Mouse (Mus musculus) midbrain, embryonic 11.5 days (tissue): ENCODE results near the gene Ints5. TPM values are rescaled to one million over a fixed set of nuclear protein-coding genes. Genes with fewer than 3 reads are reported as not detected.
A peak's percentile ranks its signal among the peaks of the same experiment; 100 is the strongest.
"Not testable (repeated sequence)": the region's sequence is repeated elsewhere in the genome, so short reads cannot be mapped to it uniquely, and the experiment has no call there.

Experiments
- ATAC-seq: fragments of 200-750 bp; cut with Nextera tagmentation; 2 replicates; pipeline ENCODE4 v1.8.0; 2017; ENCODE audit warnings: moderate TSS enrichment, moderate library complexity; ENCODE audit not compliant: low FRiP score
- DNase-seq: peaks from one replicate; pipeline ENCODE4 v3.0.0; 2015; ENCODE audit warnings: low spot score; ENCODE audit errors: missing footprints
- H3K27ac ChIP-seq: fragments of 300-500 bp; sonication (generic); 2 replicates; pipeline ENCODE4 v1.5.1; 2014; ENCODE audit warnings: low read depth, low read length
- H3K27me3 ChIP-seq: fragments of 300-500 bp; sonication (generic); 2 replicates; pipeline ENCODE4 v1.6.1; 2014; ENCODE audit warnings: mild to moderate bottlenecking, low read length, moderate library complexity, mixed read lengths; ENCODE audit not compliant: control insufficient read depth, insufficient read depth
- H3K36me3 ChIP-seq: fragments of 300-500 bp; sonication (generic); 2 replicates; pipeline ENCODE4 v1.6.1; 2014; ENCODE audit warnings: mild to moderate bottlenecking, low read length, moderate library complexity, mixed read lengths; ENCODE audit not compliant: control insufficient read depth, insufficient read depth
- H3K4me1 ChIP-seq: fragments of 300-500 bp; sonication (generic); 2 replicates; pipeline ENCODE4 v1.6.1; 2014; ENCODE audit warnings: low read length; ENCODE audit not compliant: control insufficient read depth, insufficient read depth
- H3K4me2 ChIP-seq: fragments of 300-500 bp; sonication (generic); 2 replicates; pipeline ENCODE4 v1.6.1; 2014; ENCODE audit warnings: mild to moderate bottlenecking, moderate library complexity
- H3K4me3 ChIP-seq: fragments of 300-500 bp; sonication (generic); 2 replicates; pipeline ENCODE4 v1.5.1; 2014; ENCODE audit warnings: low read depth, low read length
- H3K9ac ChIP-seq: fragments of 300-500 bp; sonication (generic); 2 replicates; pipeline ENCODE4 v1.6.1; 2014; ENCODE audit warnings: low read length
- H3K9me3 ChIP-seq: fragments of 300-500 bp; sonication (generic); 2 replicates; pipeline ENCODE4 v1.6.1; 2016; ENCODE audit warnings: low read length; ENCODE audit not compliant: control insufficient read depth
- WGBS: fragments of 180-500 bp; shearing (Covaris S2); extraction: QIAGEN DNeasy Blood & Tissue Kit; methylation state at CpG from one replicate; pipeline ENCODE4 v1.1.7; 2014; 5-methylcytosine and 5-hydroxymethylcytosine counted together
- polyA plus RNA-seq: library from polyadenylated mRNA; unstranded; fragments of >200 nt; fragmentation: Nextera tagmentation; extraction: Ambion mirVana; gene quantifications from 2 replicates; pipeline ENCODE4 v1.2.1, GENCODE M21; 2014

Gene Ints5
- polyA plus RNA-seq, 1 experiment from 2014 or later: 33.3 TPM

DNA sequence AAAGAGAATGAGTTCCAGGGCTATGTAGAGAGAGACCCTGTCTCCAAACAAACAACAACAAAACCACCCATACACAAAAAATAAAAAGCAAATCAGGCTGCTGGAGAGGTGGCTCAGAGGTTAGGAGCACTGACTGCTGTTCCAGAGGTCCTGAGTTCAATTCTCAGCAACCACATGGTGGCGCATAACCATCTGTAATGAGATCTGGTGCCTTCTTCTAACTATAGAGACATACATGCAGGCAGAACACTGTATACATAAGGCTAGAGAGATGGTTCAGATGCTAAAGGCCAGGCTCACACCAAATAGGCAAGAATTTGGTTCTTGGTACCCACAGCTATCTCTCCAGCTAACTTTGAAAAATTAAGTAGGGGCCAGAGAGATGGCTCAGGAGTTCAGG is 33.8 kb upstream of the Ints5 start:
- no peak for ATAC-seq
- no peak overlapping the region for H3K4me2 ChIP-seq
- no peaks in the 10 kb centered on the region for H3K36me3 ChIP-seq
- DNase-seq: no peak
- H3K4me1 ChIP-seq: no peaks in the 10 kb centered on the region
- H3K27me3 ChIP-seq: no peaks in the 10 kb centered on the region
- no peaks in the 10 kb centered on the region for H3K9me3 ChIP-seq
- no peak overlapping the region for H3K9ac ChIP-seq
- no peak overlapping the region for H3K4me3 ChIP-seq
- WGBS: 16% methylated on average over 1 of the region's 1 CpGs
- no peak overlapping the region for H3K27ac ChIP-seq

DNA sequence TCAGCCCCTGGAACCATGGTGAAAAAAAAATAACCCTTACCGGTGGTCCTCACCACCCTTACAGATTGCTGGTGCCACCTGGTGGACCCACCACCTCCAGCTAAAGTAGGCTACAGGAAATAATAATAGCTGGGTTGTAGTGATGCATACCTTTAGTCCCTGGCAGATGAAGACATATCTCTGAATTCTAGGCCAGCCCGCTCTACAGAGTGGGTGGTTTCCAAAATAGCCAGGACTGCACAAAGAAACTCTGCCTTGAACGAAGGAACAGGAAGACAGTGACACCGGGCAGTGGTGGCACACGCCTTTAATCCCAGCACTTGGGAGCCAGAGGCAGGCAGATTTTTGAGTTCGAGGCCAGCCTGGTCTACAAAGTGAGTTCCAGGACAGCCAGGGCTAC is 28.5 kb upstream of the Ints5 start:
- H3K4me1 ChIP-seq: no peaks in the 10 kb centered on the region
- WGBS: 83% methylated on average over 6 of the region's 6 CpGs
- no peak overlapping the region for H3K27ac ChIP-seq
- no peak overlapping the region for H3K4me3 ChIP-seq
- no peak overlapping the region for H3K9ac ChIP-seq
- H3K9me3 ChIP-seq: no peaks in the 10 kb centered on the region
- ATAC-seq (no peak), DNase-seq (no peak)
- no peak overlapping the region for H3K4me2 ChIP-seq
- H3K27me3 ChIP-seq: no peaks in the 10 kb centered on the region
- H3K36me3 ChIP-seq: no peaks in the 10 kb centered on the region

DNA sequence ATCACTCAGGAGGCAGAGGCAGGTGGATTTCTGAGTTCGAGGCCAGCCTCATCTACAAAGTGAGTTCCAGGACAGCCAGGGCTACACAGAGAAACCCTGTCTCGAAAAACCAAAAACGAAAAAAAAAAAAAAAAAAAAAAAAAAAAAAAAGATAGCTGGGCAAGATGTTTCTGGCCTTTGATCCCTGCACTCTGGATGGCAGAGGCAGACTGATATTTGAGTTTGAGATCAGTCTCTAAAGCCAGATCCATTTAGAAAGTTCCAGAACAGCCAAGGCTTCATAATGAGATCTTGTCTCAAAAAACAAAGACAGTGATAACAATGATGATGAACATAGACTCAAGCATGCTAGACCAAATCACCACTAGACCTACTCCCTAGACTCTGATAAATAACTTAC is 22.4 kb upstream of the Ints5 start:
- H3K27me3 ChIP-seq, H3K4me1 ChIP-seq, H3K9ac ChIP-seq, DNase-seq, H3K4me2 ChIP-seq, H3K9me3 ChIP-seq, H3K36me3 ChIP-seq, ATAC-seq, H3K27ac ChIP-seq: not testable (repeated sequence)
- peak overlapping the region; percentile 98; the same call in 1 of the 2 replicates for H3K4me3 ChIP-seq
- WGBS: 77% methylated on average over 3 of the region's 3 CpGs

DNA sequence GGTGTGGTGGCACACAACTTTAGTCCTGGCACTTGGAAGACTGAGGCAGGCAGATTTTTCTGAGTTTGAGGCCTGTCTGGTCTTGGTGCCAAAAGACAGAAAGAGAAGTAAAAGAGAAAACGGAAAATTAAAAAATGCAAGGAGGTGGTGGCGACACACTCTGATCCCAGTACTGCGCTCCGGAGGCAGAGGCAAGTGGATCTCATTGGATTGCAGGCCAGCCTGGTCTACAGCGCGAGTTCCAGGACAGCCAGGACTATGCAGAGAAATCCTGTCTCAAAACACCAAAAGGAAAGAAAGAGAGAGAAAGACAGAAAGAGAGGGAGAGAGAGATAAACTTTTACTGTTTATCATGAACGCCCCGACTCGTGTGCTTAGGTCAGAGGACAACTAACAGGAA is 22.0 kb upstream of the Ints5 start:
- Histone ChIP-seq H3K27me3 (no peaks in the 10 kb centered on the region), H3K36me3 (peaks cover 5% of the 10 kb centered on the region; the same call in 1 of the 2 replicates), H3K27ac (peak overlapping the region; percentile 15; the same call in 1 of the 2 replicates), H3K4me2 (peak overlapping the region; percentile 96), H3K4me1 (peaks cover 6% of the 10 kb centered on the region), H3K9me3 (no peaks in the 10 kb centered on the region), H3K9ac (peak overlapping the region; percentile 93), H3K4me3 (peak overlapping the region; percentile 98)
- peak; percentile 36 for ATAC-seq
- no peak for DNase-seq
- WGBS: 67% methylated on average over 9 of the region's 9 CpGs

DNA sequence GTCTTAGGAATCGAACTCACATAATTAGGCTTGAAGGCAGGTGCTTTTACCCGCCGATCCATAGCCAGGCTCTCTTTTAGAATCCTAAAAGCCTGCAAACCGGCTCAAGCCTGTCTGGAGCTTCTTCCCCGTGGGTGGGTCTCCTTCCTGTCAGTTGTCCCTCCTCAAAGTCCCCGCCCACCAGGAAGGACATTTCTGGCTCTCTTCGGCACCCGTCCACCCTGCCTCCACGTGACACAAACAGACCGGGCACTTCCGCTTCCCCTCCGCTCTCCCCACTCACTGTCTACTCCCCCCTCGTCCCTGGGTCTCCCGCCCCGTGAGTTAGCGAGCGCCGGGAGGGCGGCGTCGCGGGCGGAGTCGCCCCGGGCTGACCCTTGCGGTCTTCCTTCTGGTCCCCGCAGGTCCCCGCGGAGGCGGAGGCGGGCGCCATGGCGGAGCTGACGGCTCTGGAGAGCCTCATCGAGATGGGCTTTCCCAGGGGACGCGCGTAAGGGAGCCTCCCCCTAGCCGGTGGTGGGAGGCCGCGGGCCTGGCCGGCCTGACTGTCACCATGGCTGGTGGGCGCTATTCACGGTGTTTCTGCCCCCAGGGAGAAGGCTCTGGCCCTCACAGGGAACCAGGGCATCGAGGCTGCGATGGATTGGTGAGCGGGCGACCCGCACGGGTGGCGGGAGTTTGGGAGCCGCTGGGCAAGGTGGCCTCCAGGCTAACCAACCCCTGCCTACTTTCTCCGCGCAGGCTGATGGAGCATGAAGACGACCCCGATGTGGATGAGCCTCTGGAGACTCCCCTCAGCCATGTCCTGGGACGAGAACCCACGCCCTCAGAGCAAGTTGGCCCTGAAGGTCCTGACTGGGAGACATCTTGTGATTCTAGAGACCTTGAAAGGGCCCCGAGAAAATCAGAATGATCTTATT is 21.3 kb upstream of the Ints5 start, which contains the start of gene Ubxn1:
Gene Ubxn1, plus strand, starts transcription at position 230 of the 920 bp plus-strand sequence.
- Histone ChIP-seq H3K9me3 (no peaks in the 10 kb centered on the region), H3K27me3 (no peaks in the 10 kb centered on the region), H3K9ac (peak within 1 kb of the TSS; percentile 93), H3K4me3 (peak within 1 kb of the TSS; percentile 98), H3K4me2 (peak within 1 kb of the TSS; percentile 96), H3K27ac (peak within 1 kb of the TSS; percentile 65), H3K36me3 (peaks cover 5% of the 10 kb centered on the region; the same call in 1 of the 2 replicates), H3K4me1 (peaks cover 6% of the 10 kb centered on the region)
- WGBS: under 1% methylated on average over 59 of the region's 59 CpGs
- DNase-seq: peak; percentile 98
- ATAC-seq: peak; percentile 99

DNA sequence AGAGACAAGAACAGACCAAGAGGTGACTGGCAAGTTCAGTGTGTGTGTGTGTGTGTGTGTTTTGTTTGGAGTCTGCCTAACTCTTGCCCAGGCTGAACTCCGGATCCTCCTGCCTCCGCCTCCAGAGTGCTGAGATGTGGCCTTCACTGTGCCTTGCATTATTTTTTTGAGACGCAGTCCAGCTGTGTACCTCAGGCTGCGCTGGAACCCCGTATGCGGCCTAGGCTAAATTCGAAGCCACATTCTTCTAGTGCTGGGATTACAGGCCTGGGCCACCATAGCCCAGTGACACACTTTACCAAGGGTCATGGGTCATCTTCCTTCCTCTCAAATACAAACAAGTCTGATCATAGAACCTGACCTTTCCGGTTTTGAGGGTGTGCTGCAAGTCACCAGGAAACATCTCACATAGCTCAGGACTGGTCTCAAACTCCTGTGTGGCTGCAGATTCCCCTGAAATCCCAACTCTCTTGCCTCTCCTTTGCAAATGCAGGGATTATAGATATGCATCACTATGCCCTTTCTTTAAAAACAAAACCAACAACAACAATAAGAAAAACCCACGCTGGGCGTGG is 20.5 kb upstream of the Ints5 start:
- Histone ChIP-seq H3K27ac (no peak overlapping the region), H3K27me3 (no peaks in the 10 kb centered on the region), H3K9me3 (no peaks in the 10 kb centered on the region), H3K36me3 (peaks cover 5% of the 10 kb centered on the region; the same call in 1 of the 2 replicates), H3K4me1 (peaks cover 6% of the 10 kb centered on the region), H3K4me3 (peak overlapping the region; percentile 98), H3K4me2 (peak overlapping the region; percentile 96), H3K9ac (peak overlapping the region; percentile 93)
- no peak for DNase-seq
- 81% methylated on average over 10 of the region's 10 CpGs for WGBS
- no peak for ATAC-seq

DNA sequence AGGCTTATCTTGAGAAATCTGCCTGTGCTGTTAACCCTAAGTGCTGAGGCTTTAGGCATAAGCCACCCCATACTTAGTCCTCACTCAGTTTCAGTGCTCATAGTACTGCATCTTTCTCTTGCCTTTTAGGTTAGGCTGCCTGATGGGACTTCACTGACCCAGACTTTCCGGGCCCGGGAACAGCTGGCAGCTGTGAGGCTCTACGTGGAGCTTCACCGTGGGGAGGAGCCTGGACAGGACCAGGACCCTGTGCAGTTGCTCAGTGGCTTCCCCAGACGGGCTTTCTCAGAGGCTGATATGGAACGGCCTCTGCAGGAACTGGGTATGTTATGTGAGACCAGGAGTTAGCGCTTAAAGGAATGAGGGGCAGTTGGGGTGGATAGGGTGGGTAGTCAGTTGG is 17.8 kb upstream of the Ints5 start:
- Histone ChIP-seq H3K27ac (no peak overlapping the region), H3K4me1 (peaks cover 12% of the 10 kb centered on the region), H3K27me3 (no peaks in the 10 kb centered on the region), H3K4me2 (no peak overlapping the region), H3K9me3 (no peaks in the 10 kb centered on the region), H3K36me3 (peaks cover 5% of the 10 kb centered on the region; the same call in 1 of the 2 replicates), H3K4me3 (no peak overlapping the region), H3K9ac (no peak overlapping the region)
- DNase-seq: no peak
- no peak for ATAC-seq
- 95% methylated on average over 7 of the region's 7 CpGs for WGBS

DNA sequence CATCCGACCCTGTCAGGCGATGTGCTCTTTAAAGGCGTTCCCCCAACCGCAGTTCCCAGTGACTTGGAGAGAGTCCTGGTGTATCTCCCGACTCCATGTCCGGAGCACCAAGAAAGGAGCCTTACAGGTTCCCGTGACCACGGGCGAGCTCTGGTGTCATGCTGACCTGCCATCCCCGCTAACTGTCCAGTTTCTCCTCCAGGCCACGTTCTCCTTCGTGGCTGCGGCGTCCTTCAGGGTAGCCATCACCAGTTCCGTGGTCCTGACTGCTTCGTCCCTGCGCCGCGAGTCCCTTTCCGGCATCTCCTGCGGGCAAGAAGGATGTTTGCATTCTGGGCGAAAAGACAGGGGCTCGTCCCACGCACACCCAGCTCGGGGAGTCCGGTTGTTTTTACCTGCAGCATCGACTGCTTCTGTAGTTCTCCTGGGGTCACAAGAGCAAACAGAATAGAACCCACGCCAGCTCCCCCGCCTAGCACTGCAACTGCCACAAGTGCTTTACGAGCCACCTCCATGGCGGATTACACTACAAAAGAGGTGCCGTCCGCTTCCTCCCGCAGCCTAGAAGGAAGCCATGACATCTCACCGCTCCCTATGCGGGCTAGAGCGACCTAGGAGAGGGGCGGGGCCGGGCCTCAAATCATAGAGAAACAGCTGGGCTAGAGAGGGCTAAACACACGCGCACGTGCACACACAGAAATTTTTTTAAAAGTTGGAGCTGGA is 12.3 kb upstream of the Ints5 start, which contains the start of gene Uqcc3:
Gene Uqcc3, minus strand, starts transcription at position 613 of the 723 bp plus-strand sequence.
- Histone ChIP-seq H3K4me2 (peak within 1 kb of the TSS; percentile 87), H3K27me3 (no peaks in the 10 kb centered on the region), H3K36me3 (no peaks in the 10 kb centered on the region), H3K4me1 (peaks cover 7% of the 10 kb centered on the region; the same call in 1 of the 2 replicates), H3K9me3 (no peaks in the 10 kb centered on the region), H3K4me3 (peak within 1 kb of the TSS; percentile 73), H3K27ac (peak within 1 kb of the TSS; percentile 56), H3K9ac (peak within 1 kb of the TSS; percentile 87)
- under 1% methylated on average over 42 of the region's 42 CpGs for WGBS
- ATAC-seq: peak; percentile 98
- peak; percentile 97 for DNase-seq
